Mouse (Mus musculus): ENCODE measurements around the gene Serpine1.

- TF ChIP-seq POLR2A (IDR thresholded peaks at IDR 0.05; ENCODE audit: extremely low read depth, insufficient read depth, low read length) (no peak), CTCF (IDR thresholded peaks at IDR 0.05; ENCODE audit: low read depth, low read length) (no peak)
These were observed 7.8 kb upstream of the Serpine1 start for GRCm38 (mm10) chr5:137079849-137080248.
